Mouse (Mus musculus) midbrain, postnatal 0 days (tissue): ENCODE measurements around the gene 1700020L24Rik. TPM values are rescaled to one million over a fixed set of nuclear protein-coding genes. Genes with fewer than 3 reads are reported as not detected.

Experiments
- ATAC-seq: fragments of 200-750 bp; cut with Nextera tagmentation; 2 replicates; pipeline ENCODE4 v1.8.0; 2017; ENCODE audit warnings: moderate number of reproducible peaks, mild to moderate bottlenecking, moderate TSS enrichment, moderate library complexity; ENCODE audit not compliant: low FRiP score
- DNase-seq: peaks from one replicate; pipeline ENCODE4 v3.0.0-alpha.2; 2015; ENCODE audit warnings: low spot score
- H3K27ac ChIP-seq: fragments of 300-500 bp; sonication (generic); 2 replicates; pipeline ENCODE4 v1.5.1; 2014; ENCODE audit warnings: low read depth, mild to moderate bottlenecking, low read length, mixed read lengths
- H3K27me3 ChIP-seq: fragments of 300-500 bp; sonication (generic); 2 replicates; pipeline ENCODE4 v1.6.1; 2014; ENCODE audit warnings: low read length, control low read depth, mixed read lengths; ENCODE audit not compliant: insufficient read depth
- H3K36me3 ChIP-seq: fragments of 300-500 bp; sonication (generic); 2 replicates; pipeline ENCODE4 v1.6.1; 2014; ENCODE audit warnings: low read length, control low read depth, mixed read lengths; ENCODE audit not compliant: insufficient read depth
- H3K4me1 ChIP-seq: fragments of 300-500 bp; sonication (generic); 2 replicates; pipeline ENCODE4 v1.6.1; 2014; ENCODE audit warnings: mild to moderate bottlenecking, control low read depth, antibody characterized with exemption, low read length, mixed read lengths; ENCODE audit not compliant: insufficient read depth
- H3K4me2 ChIP-seq: fragments of 300-500 bp; sonication (generic); 2 replicates; pipeline ENCODE4 v1.6.1; 2014; ENCODE audit warnings: low read depth, mild to moderate bottlenecking, low read length, mixed read lengths; ENCODE audit not compliant: poor library complexity, severe bottlenecking
- H3K4me3 ChIP-seq: fragments of 300-500 bp; sonication (generic); 2 replicates; pipeline ENCODE4 v1.5.1; 2014; ENCODE audit warnings: low read depth, mild to moderate bottlenecking, low read length, moderate library complexity
- H3K9ac ChIP-seq: fragments of 300-500 bp; sonication (generic); replicated peaks from 2 replicates; pipeline ENCODE4 v1.6.1; 2014; ENCODE audit warnings: mild to moderate bottlenecking, low read length, moderate library complexity, mixed read lengths; ENCODE audit not compliant: poor library complexity, severe bottlenecking
- H3K9me3 ChIP-seq: fragments of 300-500 bp; sonication (generic); 2 replicates; pipeline ENCODE4 v1.6.1; 2016; ENCODE audit warnings: low read length, control low read depth
- CTCF ChIP-seq: IDR thresholded peaks from 2 replicates; pipeline ENCODE4 v1.5.1; 2016; ENCODE audit warnings: antibody characterized with exemption, mild to moderate bottlenecking
- WGBS: fragments of 180-500 bp; shearing (Covaris S2); extraction: QIAGEN DNeasy Blood & Tissue Kit; methylation state at CpG from one replicate; pipeline ENCODE4 v1.1.7; 2014; 5-methylcytosine and 5-hydroxymethylcytosine counted together
- polyA plus RNA-seq: library from polyadenylated mRNA; unstranded; fragments of >200 nt; fragmentation: Nextera tagmentation; extraction: Ambion mirVana; gene quantifications from 2 replicates; pipeline ENCODE4 v1.2.1, GENCODE M21; 2015
- total RNA-seq: library from RNA; depleted of rRNA; stranded (reverse); fragments of >200 nt; gene quantifications from 2 replicates; pipeline ENCODE4 v1.2.3, GENCODE M21; 2014

Gene 1700020L24Rik
- total and polyA plus RNA-seq, 2 experiments from 2014 or later, result 0.57 TPM; not detected in 1

GRCm38 (mm10) chr11:83417708-83418107 is 19.8 kb upstream of the 1700020L24Rik start:
- no peak for DNase-seq
- Histone ChIP-seq H3K27me3 (peaks cover 4% of the 10 kb centered on the region; the same call in 1 of the 2 replicates), H3K9me3 (no peaks in the 10 kb centered on the region), H3K36me3 (peaks cover 7% of the 10 kb centered on the region; the same call in 1 of the 2 replicates), H3K4me3 (no peak overlapping the region), H3K27ac (no peak overlapping the region), H3K9ac (no peak overlapping the region), H3K4me2 (no peak overlapping the region), H3K4me1 (no peaks in the 10 kb centered on the region)
- no peak for ATAC-seq
- 87% methylated on average over 7 of the region's 7 CpGs for WGBS
- TF ChIP-seq CTCF, result no peak

DNA sequence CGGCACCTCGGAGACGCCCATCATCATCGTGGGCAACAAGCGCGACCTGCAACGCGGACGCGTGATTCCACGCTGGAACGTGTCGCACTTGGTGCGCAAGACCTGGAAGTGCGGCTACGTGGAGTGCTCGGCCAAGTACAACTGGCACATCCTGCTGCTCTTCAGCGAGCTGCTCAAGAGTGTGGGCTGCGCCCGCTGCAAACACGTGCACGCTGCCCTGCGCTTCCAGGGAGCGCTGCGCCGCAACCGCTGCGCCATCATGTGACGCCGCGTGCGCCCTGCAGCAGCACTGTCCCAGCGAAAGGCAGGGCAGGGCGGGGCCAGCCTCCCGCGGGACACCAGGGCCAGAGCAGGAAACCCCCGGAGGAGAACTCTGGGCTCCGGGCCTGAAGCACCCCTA is 18.9 kb upstream of the 1700020L24Rik start:
- WGBS, result 10% methylated on average over 38 of the region's 38 CpGs
- H3K4me2 ChIP-seq, result peak overlapping the region; percentile 37
- peaks cover 4% of the 10 kb centered on the region; the same call in 1 of the 2 replicates for H3K27me3 ChIP-seq
- 0 out of 2 replicates have a peak overlapping the region, but pooled peaks have one; percentile 4 for H3K4me3 ChIP-seq
- H3K27ac ChIP-seq, result no peak overlapping the region
- H3K9ac ChIP-seq, result no peak overlapping the region
- peaks cover 4% of the 10 kb centered on the region; the same call in 1 of the 2 replicates for H3K36me3 ChIP-seq
- no peaks in the 10 kb centered on the region for H3K9me3 ChIP-seq
- DNase-seq (peak; percentile 63), ATAC-seq (peak; percentile 58; the same call in 1 of the 2 replicates)
- no peaks in the 10 kb centered on the region for H3K4me1 ChIP-seq
- peak; percentile 46 for TF ChIP-seq CTCF

GRCm38 (mm10) chr11:83420338-83420737 is 17.1 kb upstream of the 1700020L24Rik start:
- Histone ChIP-seq H3K27me3 (peaks cover 4% of the 10 kb centered on the region; the same call in 1 of the 2 replicates), H3K4me2 (no peak overlapping the region), H3K27ac (no peak overlapping the region), H3K4me3 (no peak overlapping the region), H3K9ac (no peak overlapping the region), H3K4me1 (no peaks in the 10 kb centered on the region), H3K36me3 (peaks cover 4% of the 10 kb centered on the region; the same call in 1 of the 2 replicates), H3K9me3 (no peaks in the 10 kb centered on the region)
- DNase-seq (no peak), ATAC-seq (no peak)
- WGBS, result 47% methylated on average over 4 of the region's 4 CpGs
- peak; percentile 61 for TF ChIP-seq CTCF

DNA sequence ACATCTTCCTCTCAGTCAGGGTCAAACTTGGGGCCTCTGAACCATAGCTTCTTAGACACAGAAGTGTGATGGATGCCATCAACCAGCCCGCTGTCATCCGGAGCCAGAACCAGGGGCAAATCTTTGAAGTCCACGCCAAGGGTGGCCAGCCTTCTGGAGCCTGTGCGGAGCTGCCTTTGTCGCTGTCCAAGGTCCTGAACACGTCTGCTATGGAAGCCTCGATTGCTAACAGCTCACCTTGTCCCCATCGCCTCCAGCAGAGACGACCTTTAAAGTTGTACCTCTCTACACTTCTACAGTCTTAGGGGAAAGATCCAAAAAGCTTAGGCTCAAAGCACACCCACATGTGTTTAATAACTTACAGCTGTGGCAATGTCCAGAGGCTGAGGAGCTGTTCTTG is 16.2 kb upstream of the 1700020L24Rik start:
- TF ChIP-seq CTCF, result no peak
- no peak for DNase-seq
- no peak overlapping the region for H3K4me3 ChIP-seq
- H3K36me3 ChIP-seq, result peaks cover 2% of the 10 kb centered on the region; the same call in 1 of the 2 replicates
- peaks cover 4% of the 10 kb centered on the region; the same call in 1 of the 2 replicates for H3K27me3 ChIP-seq
- H3K9ac ChIP-seq, result no peak overlapping the region
- no peaks in the 10 kb centered on the region for H3K9me3 ChIP-seq
- no peak for ATAC-seq
- H3K4me2 ChIP-seq, result no peak overlapping the region
- WGBS, result 9% methylated on average over 9 of the region's 9 CpGs
- H3K4me1 ChIP-seq, result no peaks in the 10 kb centered on the region
- H3K27ac ChIP-seq, result no peak overlapping the region

DNA sequence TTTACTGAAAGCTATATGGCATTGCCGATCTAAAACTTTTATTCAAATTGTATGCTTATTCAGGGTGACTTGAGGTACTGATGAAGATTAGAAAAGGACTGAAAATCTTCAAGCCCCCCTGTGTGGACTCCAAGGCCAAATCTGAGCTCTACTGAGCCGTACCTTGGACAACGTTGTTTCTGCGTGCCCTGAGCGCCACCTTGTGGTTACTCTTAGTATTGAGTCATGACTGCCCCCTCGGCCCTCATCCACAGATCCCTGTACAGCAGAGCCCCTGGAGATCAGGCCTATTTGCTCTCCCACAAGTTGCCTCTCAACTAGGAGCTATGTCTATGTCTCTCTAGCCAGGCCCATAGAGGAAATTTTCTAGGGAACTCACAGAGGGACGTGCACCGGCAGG is 12.8 kb upstream of the 1700020L24Rik start:
- no peaks in the 10 kb centered on the region for H3K36me3 ChIP-seq
- H3K27ac ChIP-seq, result no peak overlapping the region
- 6% methylated on average over 8 of the region's 8 CpGs for WGBS
- H3K4me2 ChIP-seq, result no peak overlapping the region
- H3K9ac ChIP-seq, result no peak overlapping the region
- no peaks in the 10 kb centered on the region for H3K9me3 ChIP-seq
- peak; percentile 94 for TF ChIP-seq CTCF
- no peaks in the 10 kb centered on the region for H3K4me1 ChIP-seq
- peaks cover 14% of the 10 kb centered on the region for H3K27me3 ChIP-seq
- H3K4me3 ChIP-seq, result no peak overlapping the region
- DNase-seq (peak; percentile 85), ATAC-seq (peak; percentile 68)

GRCm38 (mm10) chr11:83426964-83427363 is 10.5 kb upstream of the 1700020L24Rik start:
- Histone ChIP-seq H3K27me3 (peaks cover 10% of the 10 kb centered on the region), H3K4me3 (no peak overlapping the region), H3K9ac (no peak overlapping the region), H3K4me1 (no peaks in the 10 kb centered on the region), H3K9me3 (no peaks in the 10 kb centered on the region), H3K36me3 (no peaks in the 10 kb centered on the region), H3K27ac (no peak overlapping the region), H3K4me2 (no peak overlapping the region)
- 49% methylated on average over 16 of the region's 17 CpGs for WGBS
- TF ChIP-seq CTCF, result no peak
- no peak for DNase-seq
- ATAC-seq, result no peak
